Mouse (Mus musculus) effector memory CD4-positive, alpha-beta T cell, adult 5 months (primary cell): ENCODE data around the gene Cdkl1. TPM values are rescaled to one million over a fixed set of nuclear protein-coding genes. Genes with fewer than 3 reads are reported as not detected.

Experiments
- polyA plus RNA-seq: library from polyadenylated mRNA; unstranded; fragments of 100-300 nt; shearing (Covaris generic); gene quantifications from one replicate; pipeline ENCODE4 v1.2.1, GENCODE M21; 2017

Gene Cdkl1
- not detected for polyA plus RNA-seq

DNA sequence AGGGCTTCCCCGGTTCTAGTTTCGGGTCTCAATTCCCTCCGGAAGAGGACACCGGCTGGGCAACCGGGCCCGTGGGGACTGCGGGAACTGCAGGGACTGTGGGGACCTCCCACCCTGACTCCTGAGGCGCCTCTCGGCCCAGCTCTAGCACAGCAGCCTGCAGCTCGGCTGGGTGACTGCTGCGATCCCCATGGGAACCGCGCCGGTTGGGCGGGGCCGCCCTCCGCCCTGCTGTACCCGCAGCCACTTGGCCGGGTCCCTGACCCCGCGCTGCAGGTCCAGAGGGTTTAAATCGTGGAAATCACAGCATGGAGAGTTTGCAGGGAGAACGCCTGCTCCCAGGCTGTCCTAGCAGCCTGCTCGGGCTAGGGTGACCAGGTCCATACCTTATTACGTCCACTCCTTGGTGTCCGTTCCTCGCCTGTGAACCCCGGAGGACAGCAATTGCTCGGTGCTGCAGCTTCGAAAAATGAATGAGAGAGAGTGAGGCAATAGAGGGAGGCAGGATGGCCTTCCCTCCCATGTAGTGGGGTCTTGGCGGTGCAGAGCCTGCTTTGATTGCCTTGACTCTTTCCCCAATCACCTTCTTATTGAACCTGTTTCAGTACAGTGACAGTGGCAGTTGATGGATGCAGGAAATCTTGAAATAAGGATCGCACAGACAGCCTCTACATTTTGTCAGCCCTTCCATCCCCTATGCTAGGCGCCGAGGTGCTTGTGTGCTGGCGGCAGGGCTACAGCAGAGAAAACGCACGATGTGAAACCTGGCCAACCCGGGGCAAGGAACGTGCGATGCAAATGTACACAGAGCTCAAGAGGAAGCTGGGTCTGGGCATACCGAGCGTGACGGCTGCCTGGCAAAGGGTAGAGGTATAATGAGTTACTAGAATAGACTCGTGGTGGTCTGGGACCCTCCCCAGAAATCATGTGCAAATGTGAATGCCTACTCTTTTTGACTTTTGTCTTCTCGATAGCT lies at the start of gene Cdkl1:
Cdkl1 (minus strand) TSS at position 738 of the 976 bp plus-strand sequence.

GRCm38 (mm10) chr12:69724711-69725460 lies 66.2 kb downstream of the Cdkl1 start, which contains the start of the genes L2hgdh and Atp5s:
TSS of gene L2hgdh (minus strand) at chr12:69724873.
TSS of gene Atp5s (plus strand) at chr12:69724950.

Other genes starting within 250 kb of the Cdkl1 start
- gene Vcpkmt, start 208.2 kb downstream of the Cdkl1 start, polyA plus RNA-seq, result 4.9 TPM
- 35.3 TPM for gene Sos2, start 109.4 kb downstream of the Cdkl1 start, polyA plus RNA-seq
- 3.2 TPM for gene L2hgdh, start 66.4 kb downstream of the Cdkl1 start, polyA plus RNA-seq
- gene Atp5s, start 66.3 kb downstream of the Cdkl1 start, polyA plus RNA-seq, result 15.1 TPM
- gene Atl1, start 101.3 kb upstream of the Cdkl1 start, polyA plus RNA-seq, result not detected
- 7.0 TPM for gene Map4k5, start 101.9 kb upstream of the Cdkl1 start, polyA plus RNA-seq
- 5.9 TPM for gene Sav1, start 195.7 kb upstream of the Cdkl1 start, polyA plus RNA-seq